13 mouse cellular contexts compared by ENCODE assay signal in genomic region chr12:70118721-70119345, GRCm38 (mm10). TPM values are rescaled to one million over a fixed set of nuclear protein-coding genes. Genes with fewer than 3 reads are reported as not detected.
A peak's percentile ranks its signal among the peaks of the same experiment; 100 is the strongest.
DNase-seq lines count a peak whose midpoint lies in the region; ATAC-seq lines count a peak whose summit lies in the region.
"Had no signal": no experiment of that assay in that cellular context is flagged by ENCODE, and none has a peak within 500 bp of the region (broad histone marks: within the 10 kb centered on the region; RNA-seq: fewer than 3 reads in every experiment).

No protein-coding gene starts in this region.

- H3K4me1 ChIP-seq in hindbrain, embryonic 16.5 days (ENCODE audit: control insufficient read depth, insufficient read depth, low read depth, low read length) = no peaks in the 10 kb centered on the region
- no peaks in the 10 kb centered on the region for H3K4me1 ChIP-seq in hindbrain, embryonic 12.5 days
- no peaks in the 10 kb centered on the region for H3K4me1 ChIP-seq in midbrain, embryonic 11.5 days (ENCODE audit: control insufficient read depth, insufficient read depth, low read length)
- H3K4me1 ChIP-seq: embryonic facial prominence, embryonic 15.5 days had no signal

- H3K36me3 ChIP-seq in hindbrain, embryonic 16.5 days (ENCODE audit: control insufficient read depth, insufficient read depth, low read length) = no peaks in the 10 kb centered on the region
- no peaks in the 10 kb centered on the region for H3K36me3 ChIP-seq in hindbrain, embryonic 12.5 days
- no peaks in the 10 kb centered on the region for H3K36me3 ChIP-seq in midbrain, embryonic 11.5 days (ENCODE audit: control insufficient read depth, insufficient read depth, low read length)
- H3K36me3 ChIP-seq: embryonic facial prominence, embryonic 15.5 days had no signal

- H3K9ac ChIP-seq in hindbrain, embryonic 16.5 days (ENCODE audit: low read depth, low read length) = no peak overlapping the region
- H3K9ac ChIP-seq in hindbrain, embryonic 12.5 days = no peak overlapping the region
- H3K9ac ChIP-seq in midbrain, embryonic 11.5 days (ENCODE audit: low read length) = no peak overlapping the region
- H3K9ac ChIP-seq: embryonic facial prominence, embryonic 15.5 days had no signal

- H3K9me3 ChIP-seq in hindbrain, embryonic 16.5 days (ENCODE audit: control insufficient read depth, low read length) = no peaks in the 10 kb centered on the region
- no peaks in the 10 kb centered on the region for H3K9me3 ChIP-seq in hindbrain, embryonic 12.5 days (replicated peaks)
- no peaks in the 10 kb centered on the region for H3K9me3 ChIP-seq in midbrain, embryonic 11.5 days (ENCODE audit: control insufficient read depth, low read length)
- H3K9me3 ChIP-seq: embryonic facial prominence, embryonic 15.5 days had no signal

- H3K27me3 ChIP-seq in hindbrain, embryonic 16.5 days (replicated peaks; ENCODE audit: control insufficient read depth, insufficient read depth, low read length) = no peaks in the 10 kb centered on the region
- no peaks in the 10 kb centered on the region; the same call in 1 of the 2 replicates for H3K27me3 ChIP-seq in hindbrain, embryonic 12.5 days
- peaks cover 3% of the 10 kb centered on the region; the same call in 1 of the 2 replicates for H3K27me3 ChIP-seq in midbrain, embryonic 11.5 days (ENCODE audit: control insufficient read depth, insufficient read depth, low read length)
- H3K27me3 ChIP-seq: embryonic facial prominence, embryonic 15.5 days had no signal

- WGBS in hindbrain, embryonic 16.5 days = 69% methylated on average over 10 of the region's 10 CpGs
- WGBS in hindbrain, embryonic 12.5 days = 87% methylated on average over 10 of the region's 10 CpGs
- WGBS in midbrain, embryonic 11.5 days = 90% methylated on average over 10 of the region's 10 CpGs

- no peak overlapping the region for H3K27ac ChIP-seq in hindbrain, embryonic 16.5 days (ENCODE audit: low read depth, low read length)
- H3K27ac ChIP-seq in hindbrain, embryonic 12.5 days = no peak overlapping the region
- H3K27ac ChIP-seq in midbrain, embryonic 11.5 days (ENCODE audit: low read depth, low read length) = no peak overlapping the region
- H3K27ac ChIP-seq: embryonic facial prominence, embryonic 15.5 days had no signal

- no peak overlapping the region for H3K4me2 ChIP-seq in hindbrain, embryonic 16.5 days (ENCODE audit: low read length)
- no peak overlapping the region for H3K4me2 ChIP-seq in hindbrain, embryonic 12.5 days (replicated peaks)
- no peak overlapping the region for H3K4me2 ChIP-seq in midbrain, embryonic 11.5 days
- H3K4me2 ChIP-seq: embryonic facial prominence, embryonic 15.5 days had no signal

- ATAC-seq in hindbrain, embryonic 16.5 days = 0 out of 2 replicates have a peak, but pooled peaks have one; percentile 9
- no peak for ATAC-seq in hindbrain, embryonic 12.5 days (ENCODE audit: low FRiP score)
- ATAC-seq in midbrain, embryonic 11.5 days (ENCODE audit: low FRiP score) = no peak

- H3K4me3 ChIP-seq in hindbrain, embryonic 16.5 days (ENCODE audit: low read length) = no peak overlapping the region
- H3K4me3 ChIP-seq in hindbrain, embryonic 12.5 days = no peak overlapping the region
- H3K4me3 ChIP-seq in midbrain, embryonic 11.5 days (ENCODE audit: low read depth, low read length) = no peak overlapping the region
- H3K4me3 ChIP-seq: embryonic facial prominence, embryonic 15.5 days had no signal

- DNase-seq in cerebellum, adult 11-12 months = peak; percentile 42
- DNase-seq in frontal cortex, adult 2 months (ENCODE audit: extremely low spot score in 1 of 2, low spot score in 1 of 2) = peak; percentile 84 to 88
- DNase-seq in left cerebral cortex, postnatal 36 days (ENCODE audit: low spot score in 2 of 2) = peak; percentile 69 to 73
- DNase-seq in T-cell, adult 2 months (ENCODE audit: low spot score) = no peak
- no peak for DNase-seq in midbrain, embryonic 11.5 days (ENCODE audit: low spot score, missing footprints)
- no peak for DNase-seq in yolk sac, embryonic 10.5 days (ENCODE audit: low spot score)
- DNase-seq: lung, postnatal 4 days had no signal

- intact Hi-C loops in left cerebral cortex, postnatal 36 days (cut with DNase I) = loop anchor here (10.0 kb wide), 1 partner anchor 106 kb away; no protein-coding TSS in a partner anchor

RNA-seq across cellular contexts. Expression of gene Nin, which starts 5.3 kb away (rescaled TPM):
- polyA plus RNA-seq in hindbrain, embryonic 16.5 days (2015; fragmentation: Nextera tagmentation; extraction: Ambion mirVana) = 9.4 and 10.8 TPM in 2 replicates
- 15.7 and 17.0 TPM in 2 replicates for polyA plus RNA-seq in hindbrain, embryonic 12.5 days (2016; fragmentation: Nextera tagmentation; extraction: Ambion mirVana)
- polyA plus RNA-seq in frontal cortex, adult 2 months (2012; rRNA removed) = 33.8 and 38.5 TPM in 2 replicates
- 10 to 100 TPM; 54.4 to 72.2 TPM for total RNA-seq in left cerebral cortex, postnatal 36 days (2021)
- 10.0 and 11.1 TPM in 2 replicates for polyA plus RNA-seq in midbrain, embryonic 11.5 days (2014; fragmentation: Nextera tagmentation; extraction: Ambion mirVana)

RNA-seq across cellular contexts. Expression of gene Abhd12b, which starts 35.1 kb away (rescaled TPM):
- polyA plus RNA-seq in hindbrain, embryonic 16.5 days (2015; fragmentation: Nextera tagmentation; extraction: Ambion mirVana) = 0.18 and 0.27 TPM in 2 replicates
- not detected in 2 replicates for polyA plus RNA-seq in hindbrain, embryonic 12.5 days (2016; fragmentation: Nextera tagmentation; extraction: Ambion mirVana)
- 0.40 and 0.53 TPM in 2 replicates for polyA plus RNA-seq in frontal cortex, adult 2 months (2012; rRNA removed)
- under 1 TPM; 0.10 to 0.29 TPM for total RNA-seq in left cerebral cortex, postnatal 36 days (2021)
- 0.07 TPM in 1 of 2 replicates, not detected in the other for polyA plus RNA-seq in midbrain, embryonic 11.5 days (2014; fragmentation: Nextera tagmentation; extraction: Ambion mirVana)
- total RNA-seq: layer of hippocampus, postnatal 25 days had no signal
- polyA plus RNA-seq: heart, embryonic 16.5 days; neural tube, embryonic 11.5 days had no signal

Comparison
In these comparisons a context has a peak if more than half of its experiments do, and no peak if none do; other contexts are left out.
1. DNase-seq: peak in cerebellum, adult 11-12 months (single experiment), frontal cortex, adult 2 months (2 of 2) and left cerebral cortex, postnatal 36 days (2 of 2); none in T-cell, adult 2 months (single experiment), midbrain, embryonic 11.5 days (single experiment) and yolk sac, embryonic 10.5 days (single experiment).